Mouse (Mus musculus): ENCODE results near the gene Pln.

Gene Pln

GRCm38 (mm10) chr10:53337162-53337923 lies at the start of gene Pln:
TSS of gene Pln (plus strand) at chr10:53337667.
- DNase-seq (ENCODE audit: low spot score in 2 of 2) = no peak

- DNase-seq (ENCODE audit: low spot score in 2 of 2) = no peak
Observed at GRCm38 (mm10) chr10:53305867-53306266, 31.6 kb upstream of the Pln start.

GRCm38 (mm10) chr10:53306674-53307073 lies 30.8 kb upstream of the Pln start:
- DNase-seq (ENCODE audit: low spot score in 2 of 2) = no peak

- no peak for DNase-seq (ENCODE audit: low spot score in 2 of 2)
Observed at GRCm38 (mm10) chr10:53323367-53323766, 14.1 kb upstream of the Pln start.

GRCm38 (mm10) chr10:53324663-53325062 lies 12.8 kb upstream of the Pln start:
- DNase-seq (ENCODE audit: low spot score in 2 of 2) = no peak

- DNase-seq (ENCODE audit: low spot score in 2 of 2) = no peak
Observed at GRCm38 (mm10) chr10:53326367-53326766, 11.1 kb upstream of the Pln start.

GRCm38 (mm10) chr10:53329257-53329656 lies 8.2 kb upstream of the Pln start:
- DNase-seq (ENCODE audit: low spot score in 2 of 2) = no peak

- DNase-seq (ENCODE audit: low spot score in 2 of 2) = no peak
Observed at GRCm38 (mm10) chr10:53332752-53333151, 4.7 kb upstream of the Pln start.

GRCm38 (mm10) chr10:53335266-53335665 lies 2.2 kb upstream of the Pln start:
- no peak for DNase-seq (ENCODE audit: low spot score in 2 of 2)

GRCm38 (mm10) chr10:53335974-53336373 lies 1.5 kb upstream of the Pln start:
- DNase-seq (ENCODE audit: low spot score in 2 of 2) = no peak

- DNase-seq (ENCODE audit: low spot score in 2 of 2) = no peak
Observed at GRCm38 (mm10) chr10:53339045-53339444, 1.6 kb downstream of the Pln start.

- no peak for DNase-seq (ENCODE audit: low spot score in 2 of 2)
Observed at GRCm38 (mm10) chr10:53341288-53341965, 4.0 kb downstream of the Pln start.

- DNase-seq (ENCODE audit: low spot score in 2 of 2) = no peak
Observed at GRCm38 (mm10) chr10:53342166-53342728, 4.8 kb downstream of the Pln start.

- DNase-seq (ENCODE audit: low spot score in 2 of 2) = no peak
Observed at GRCm38 (mm10) chr10:53343384-53343783, 5.9 kb downstream of the Pln start.

- no peak for DNase-seq (ENCODE audit: low spot score in 2 of 2)
Observed at GRCm38 (mm10) chr10:53343865-53344264, 6.4 kb downstream of the Pln start.

GRCm38 (mm10) chr10:53345508-53345907 lies 8.0 kb downstream of the Pln start:
- DNase-seq (ENCODE audit: low spot score in 2 of 2) = no peak

GRCm38 (mm10) chr10:53346506-53346905 lies 9.0 kb downstream of the Pln start:
- DNase-seq (ENCODE audit: low spot score in 2 of 2) = peak in 1 of 2 experiments; percentile 64

GRCm38 (mm10) chr10:53346916-53347315 lies 9.4 kb downstream of the Pln start:
- DNase-seq (ENCODE audit: low spot score in 2 of 2) = no peak

- DNase-seq (ENCODE audit: low spot score in 2 of 2) = peak; percentile 30 to 35
Observed at GRCm38 (mm10) chr10:53347787-53348755, 10.6 kb downstream of the Pln start.

- no peak for DNase-seq (ENCODE audit: low spot score in 2 of 2)
Observed at GRCm38 (mm10) chr10:53349254-53349653, 11.8 kb downstream of the Pln start.

GRCm38 (mm10) chr10:53353665-53354064 lies 16.2 kb downstream of the Pln start:
- DNase-seq (ENCODE audit: low spot score in 2 of 2) = no peak

- DNase-seq (ENCODE audit: low spot score in 2 of 2) = no peak
Observed at GRCm38 (mm10) chr10:53359016-53359415, 21.5 kb downstream of the Pln start.
